Mouse (Mus musculus): ENCODE measurements around the gene Sct.
A peak's percentile ranks its signal among the peaks of the same experiment; 100 is the strongest.

The Sct gene

DNA sequence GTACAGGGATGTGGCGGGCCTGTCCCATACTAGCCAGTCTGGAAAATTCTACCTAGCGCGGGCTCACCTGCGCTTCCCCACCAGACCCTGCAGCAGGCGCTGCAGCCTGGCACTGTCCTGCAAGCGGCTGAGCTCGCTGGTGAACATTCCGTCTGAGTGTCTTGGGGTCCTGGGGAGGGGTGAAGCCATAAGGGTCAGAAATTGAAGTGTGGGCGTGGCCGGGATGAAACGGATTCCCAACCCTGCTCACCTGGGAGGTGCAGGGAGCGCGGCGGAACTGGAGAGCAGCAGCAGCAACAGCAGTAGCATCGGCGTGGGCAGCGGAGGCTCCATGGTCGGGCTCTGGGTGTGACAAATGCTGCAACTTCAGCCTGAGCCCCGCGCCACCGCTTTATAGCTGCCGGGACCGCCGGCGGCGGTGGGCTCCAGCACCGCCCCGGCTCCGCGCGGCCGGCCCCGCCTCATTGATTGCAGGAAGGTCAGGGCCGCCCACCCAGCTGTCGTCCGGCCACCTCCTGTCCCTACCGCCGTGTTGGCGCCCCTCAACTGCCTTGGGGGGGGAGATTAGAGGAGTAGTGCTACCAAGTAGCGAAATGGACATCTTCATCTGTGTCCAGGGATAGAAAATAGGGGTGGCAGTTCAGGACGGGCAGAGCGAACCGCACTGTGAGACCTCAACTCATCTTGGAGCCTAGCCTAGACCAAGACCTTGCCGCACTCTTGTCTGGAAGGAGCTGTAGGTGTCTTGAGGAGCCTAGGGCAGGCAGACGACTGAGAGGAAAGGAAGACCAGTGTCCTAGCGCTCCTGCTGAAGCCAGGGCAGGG lies at the start of gene Sct:
Gene Sct, minus strand, starts transcription at position 368 of the 825 bp plus-strand sequence.
- peak in 1 of 2 experiments; percentile 56 for DNase-seq (ENCODE audit: inconsistent age in 2 of 2, low spot score in 1 of 2)

DNA sequence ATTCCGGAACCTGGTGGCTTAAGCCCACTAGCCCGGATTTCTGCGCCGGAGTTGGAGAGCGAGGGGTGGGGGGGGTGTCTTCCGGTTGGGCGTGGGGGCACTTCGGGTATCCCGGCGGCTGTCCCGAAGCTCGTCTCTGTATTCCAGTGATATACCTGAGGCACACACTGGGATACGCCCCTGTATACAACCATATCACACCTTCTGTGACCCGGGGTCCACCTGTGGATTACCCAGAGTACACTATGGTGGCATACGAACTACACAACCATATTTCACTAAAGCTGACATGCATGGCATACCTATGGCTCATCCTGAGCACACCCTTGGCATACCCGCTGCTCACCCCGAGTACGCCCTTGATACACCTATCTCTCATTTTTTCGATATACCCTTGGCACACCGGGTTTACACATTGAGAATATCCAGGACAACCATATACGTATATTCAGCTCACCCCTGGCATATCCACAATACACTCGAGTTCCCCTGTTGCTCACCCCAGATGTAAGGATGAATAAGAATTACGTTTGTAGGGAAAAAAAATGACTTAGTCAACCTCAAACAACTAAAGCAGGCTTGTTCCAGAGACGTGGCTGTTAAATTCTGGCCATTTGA lies 49.5 kb upstream of the Sct start:
- DNase-seq (ENCODE audit: inconsistent age in 2 of 2, low spot score in 1 of 2) = no peak

DNA sequence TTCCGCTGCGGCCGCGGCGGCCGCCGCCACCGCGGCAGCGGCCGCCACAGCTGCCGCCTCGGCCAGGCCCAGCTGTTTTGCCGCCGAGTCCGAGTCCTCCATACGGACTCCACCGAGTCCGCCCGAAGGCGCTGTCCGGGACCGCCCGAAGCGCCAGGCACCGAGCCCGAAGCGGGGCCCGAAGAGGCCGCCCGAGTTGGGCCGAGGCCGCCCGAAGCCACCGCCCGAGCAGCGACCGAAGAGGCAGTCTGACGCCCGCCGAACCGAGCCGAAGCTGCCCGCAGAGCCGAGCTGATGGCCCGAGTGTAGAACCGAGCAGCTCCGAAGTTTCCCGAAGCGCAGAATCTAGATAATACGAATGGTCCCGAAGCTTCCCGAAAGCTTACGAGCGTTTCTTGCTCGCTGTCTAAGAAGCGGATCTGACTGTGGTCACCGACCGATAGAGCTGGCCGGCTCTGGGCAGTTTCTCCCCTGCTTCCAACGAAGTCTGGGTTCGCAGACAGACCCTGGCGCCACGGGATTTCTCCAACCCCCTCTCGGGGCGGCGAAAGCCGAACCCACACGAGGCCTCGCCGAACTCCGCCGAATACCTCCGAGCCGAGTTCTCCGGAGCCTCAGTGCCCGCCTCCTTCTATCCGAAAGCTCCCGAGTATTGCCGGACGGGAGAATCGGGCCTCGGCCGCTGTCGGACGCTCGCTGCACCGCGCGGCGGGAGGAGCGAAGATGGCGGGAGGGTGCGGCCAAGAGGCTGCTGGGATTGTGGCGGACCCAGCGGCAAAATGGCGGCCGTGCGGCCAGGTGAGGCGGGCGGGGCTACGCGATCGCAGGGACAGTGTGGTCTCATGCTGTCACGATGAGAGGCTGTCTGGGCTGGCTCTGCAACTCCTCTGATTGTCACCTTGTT lies 48.8 kb upstream of the Sct start, which contains the start of the genes Deaf1 and Tmem80:
Gene Deaf1, minus strand, starts transcription at position 222 of the 904 bp plus-strand sequence.
Gene Tmem80, plus strand, starts transcription at position 271 of the 904 bp plus-strand sequence.
- DNase-seq (ENCODE audit: inconsistent age in 2 of 2, low spot score in 1 of 2) = peak; percentile 99 to 100

DNA sequence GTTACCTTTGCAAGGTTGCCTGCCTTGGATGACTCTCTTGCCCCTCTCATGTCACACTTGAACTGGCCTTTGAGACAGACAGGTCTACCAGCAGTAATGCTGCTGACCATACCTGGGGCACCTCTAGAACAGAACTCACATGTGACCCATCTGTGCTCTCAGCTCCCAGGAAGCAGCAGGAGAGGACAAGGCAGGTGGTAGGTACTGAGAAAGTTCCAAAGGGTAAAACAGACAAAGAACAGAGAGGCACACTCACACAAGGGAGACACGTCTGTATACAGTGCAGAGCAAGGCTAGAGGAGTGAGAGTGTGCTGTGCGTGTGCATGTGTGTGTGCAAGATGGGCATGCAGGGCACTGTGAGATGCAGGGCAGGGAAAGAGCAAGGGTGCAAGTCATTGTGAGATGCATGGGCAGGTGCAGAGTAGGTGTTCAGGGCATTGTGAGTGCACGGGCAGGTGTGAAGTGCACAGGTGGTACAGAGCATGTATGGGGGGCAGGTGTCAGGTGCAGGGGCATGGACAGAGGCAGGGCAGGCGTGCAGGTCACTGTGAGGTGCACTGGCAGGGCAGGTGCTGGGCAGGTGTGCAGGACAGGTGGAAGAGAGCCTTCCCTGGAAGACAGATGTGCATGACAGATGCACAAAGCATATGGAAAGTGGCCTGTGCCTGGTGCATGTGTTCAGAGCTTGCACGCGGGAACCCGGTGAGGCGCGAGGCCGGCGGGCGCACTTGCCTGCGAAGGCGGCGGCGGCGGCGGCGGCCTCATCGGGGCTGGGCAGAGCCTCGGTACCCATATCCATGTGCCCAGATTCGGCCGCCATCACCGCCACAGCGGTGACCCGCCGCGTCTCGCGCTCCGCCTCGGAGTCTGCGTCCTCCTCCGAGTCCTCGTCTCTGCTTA lies 47.9 kb upstream of the Sct start:
- DNase-seq (ENCODE audit: inconsistent age in 2 of 2, low spot score in 1 of 2) = no peak

DNA sequence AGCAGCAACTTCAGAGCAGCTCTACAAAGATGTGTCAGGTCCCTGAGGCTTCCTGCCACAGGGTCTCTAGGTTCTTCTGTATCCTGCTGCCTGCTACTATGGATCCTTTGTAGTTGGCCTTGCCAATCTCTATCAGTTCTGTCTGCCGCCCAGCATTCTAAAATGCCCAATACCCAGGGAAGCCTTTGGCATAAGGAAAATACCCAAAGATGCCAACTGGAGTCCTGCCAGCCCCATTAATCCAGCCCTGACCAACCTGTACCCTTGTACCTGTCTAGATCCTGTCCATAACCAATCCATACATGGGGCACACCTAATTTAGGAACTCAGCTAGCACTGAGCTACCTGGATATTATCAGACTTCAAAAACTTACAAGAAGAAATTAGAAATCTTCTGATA lies 45.8 kb upstream of the Sct start:
- no peak for DNase-seq (ENCODE audit: inconsistent age in 2 of 2, low spot score in 1 of 2)

DNA sequence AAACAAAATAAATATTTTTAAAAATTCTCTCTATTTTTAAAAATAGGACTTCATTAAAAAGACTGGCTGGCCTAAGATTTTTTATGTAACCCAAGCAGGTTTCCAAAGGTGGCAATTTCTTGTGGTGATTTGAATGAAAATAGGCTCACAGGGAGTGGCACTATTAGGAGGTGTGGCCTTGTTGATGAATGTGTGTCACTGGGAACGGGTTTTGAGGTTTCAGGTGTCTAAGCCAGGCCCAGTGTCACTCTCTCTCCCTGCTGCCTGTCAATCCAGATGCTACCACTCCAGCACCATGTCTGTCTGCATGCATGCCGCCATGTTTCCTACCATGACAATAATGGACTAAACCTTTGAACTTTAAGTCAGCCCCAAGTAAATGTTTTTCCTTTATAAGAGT lies 40.5 kb upstream of the Sct start:
- DNase-seq (ENCODE audit: inconsistent age in 2 of 2, low spot score in 1 of 2) = no peak

DNA sequence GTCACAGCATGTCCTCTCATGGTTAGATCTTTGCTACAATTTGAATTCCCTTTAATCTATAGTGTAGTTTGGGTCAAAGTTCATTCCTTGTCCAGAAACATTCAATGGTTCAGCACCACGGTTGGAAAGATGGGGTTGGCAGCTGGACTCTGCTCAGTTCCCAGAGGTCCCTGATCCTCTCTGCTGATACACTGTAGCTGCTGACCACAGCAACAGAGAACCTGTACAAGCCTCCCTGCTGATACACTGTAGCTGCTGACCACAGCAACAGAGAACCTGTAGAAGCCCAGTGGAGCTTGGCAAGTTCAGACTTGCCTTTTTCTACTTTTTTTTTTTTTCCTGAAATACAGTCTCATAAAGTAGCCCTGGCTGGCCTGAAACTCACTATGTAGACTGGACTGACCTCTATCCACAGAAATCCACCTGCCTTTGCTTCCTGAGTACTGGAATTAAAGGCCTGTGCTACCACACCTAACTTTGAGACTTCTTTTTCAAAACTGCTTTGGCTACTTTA lies 38.7 kb upstream of the Sct start:
- DNase-seq (ENCODE audit: inconsistent age in 2 of 2, low spot score in 1 of 2) = no peak

DNA sequence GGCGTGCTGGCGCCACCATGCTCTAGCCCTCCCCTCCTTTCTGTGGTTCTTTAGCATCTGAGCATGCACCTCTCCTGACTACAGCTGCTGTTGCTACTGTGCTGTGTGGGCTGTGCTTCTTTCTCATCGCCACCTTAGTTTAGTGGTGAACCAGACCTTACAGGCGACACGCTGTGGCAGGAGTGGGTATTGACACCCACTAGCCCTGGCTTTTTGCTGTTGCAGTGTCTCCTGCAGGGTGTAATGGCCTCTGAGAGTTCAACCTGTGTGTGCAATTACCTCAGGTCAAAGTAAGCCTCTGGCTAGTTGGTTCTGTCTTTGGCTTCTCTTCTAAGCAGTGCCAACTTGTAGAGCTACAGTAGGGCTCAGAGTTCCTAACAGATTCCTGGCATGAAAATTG lies 37.0 kb upstream of the Sct start:
- peak in 1 of 2 experiments; percentile 71 for DNase-seq (ENCODE audit: inconsistent age in 2 of 2, low spot score in 1 of 2)

DNA sequence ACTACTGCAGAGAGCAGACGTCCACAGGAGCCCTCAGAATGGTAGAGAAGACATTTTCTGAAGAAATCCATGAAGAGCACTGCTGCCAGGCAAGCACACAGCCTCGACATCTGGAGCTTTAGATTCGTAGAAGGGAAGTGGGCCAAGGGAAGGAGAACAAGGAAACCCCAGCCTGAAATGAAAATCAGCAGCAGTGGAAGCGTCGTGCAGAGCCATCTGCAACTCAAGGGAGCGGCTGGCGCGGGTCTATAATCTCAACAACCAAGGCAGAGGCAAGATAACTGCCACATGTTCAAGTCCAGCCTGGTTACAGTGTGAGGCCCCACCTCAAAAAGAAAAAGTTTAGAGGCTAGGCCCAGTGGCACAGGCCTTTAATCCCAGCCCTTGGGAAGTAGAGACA lies 36.1 kb upstream of the Sct start:
- no peak for DNase-seq (ENCODE audit: inconsistent age in 2 of 2, low spot score in 1 of 2)

DNA sequence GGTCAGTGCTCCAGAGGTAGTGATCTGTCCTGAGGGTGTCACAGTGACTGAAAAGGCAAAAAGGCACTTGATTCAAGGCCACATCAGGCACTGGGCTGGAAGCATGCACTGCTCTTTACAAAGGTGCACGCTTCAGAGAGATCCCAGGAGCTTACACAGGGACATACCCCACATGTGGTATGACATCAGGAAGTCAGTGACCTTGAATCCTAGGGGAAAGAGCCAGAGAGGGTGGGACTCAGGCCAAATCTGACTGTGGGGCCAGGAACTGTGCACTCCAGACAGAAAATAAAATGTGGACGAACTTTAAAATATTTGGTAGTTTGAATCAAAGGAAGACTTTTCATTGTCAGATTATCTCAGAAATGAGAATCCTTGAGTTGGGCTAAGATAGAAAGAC lies 35.5 kb upstream of the Sct start:
- DNase-seq (ENCODE audit: inconsistent age in 2 of 2, low spot score in 1 of 2) = peak; percentile 63 to 77

DNA sequence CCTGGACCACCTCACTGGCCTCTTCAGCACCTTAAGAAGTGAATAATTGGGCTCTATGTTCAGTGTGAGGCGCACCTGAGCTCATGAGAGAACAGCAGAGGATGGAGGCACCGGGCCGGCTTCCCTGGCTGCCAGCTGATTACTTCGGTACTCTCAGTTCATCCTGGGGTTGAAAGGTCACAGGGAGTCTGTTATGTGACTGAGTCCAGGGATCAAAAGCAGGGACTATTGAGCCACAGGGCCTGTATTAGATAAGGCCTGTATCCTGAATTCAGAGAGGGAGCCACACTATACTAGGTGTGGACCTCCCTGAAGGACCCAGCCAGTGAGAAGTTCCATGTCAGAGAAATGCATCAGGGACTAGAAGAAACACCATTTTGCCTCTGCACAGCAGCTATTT lies 25.6 kb upstream of the Sct start:
- no peak for DNase-seq (ENCODE audit: inconsistent age in 2 of 2, low spot score in 1 of 2)

DNA sequence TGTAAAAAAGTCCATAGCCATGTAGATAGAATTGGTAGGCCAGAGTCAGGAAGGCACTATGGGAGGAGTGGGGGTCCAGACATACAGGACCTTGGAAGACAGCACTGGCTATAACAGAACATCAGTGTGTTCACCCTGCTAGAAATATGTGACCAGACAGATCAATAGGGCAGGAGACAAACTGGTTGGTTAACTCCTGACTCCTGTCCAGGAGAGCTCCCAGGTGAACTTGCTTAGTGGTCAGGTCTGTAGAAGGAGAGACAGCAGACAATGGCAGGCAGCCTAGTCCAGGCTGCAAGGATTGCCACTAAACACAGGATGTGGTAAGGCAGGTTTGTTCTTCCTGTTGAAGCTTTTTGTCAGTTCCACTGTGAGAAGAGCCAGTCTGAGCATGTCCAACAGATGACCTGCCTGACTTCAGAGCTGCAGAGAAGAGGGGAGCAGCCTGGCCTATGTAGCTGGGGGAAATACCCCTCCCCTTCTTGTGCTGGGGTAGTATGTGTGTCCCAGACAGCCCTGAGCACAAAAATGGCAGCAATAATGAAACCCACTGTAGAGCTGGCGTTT lies 23.9 kb upstream of the Sct start:
- DNase-seq (ENCODE audit: inconsistent age in 2 of 2, low spot score in 1 of 2) = no peak

DNA sequence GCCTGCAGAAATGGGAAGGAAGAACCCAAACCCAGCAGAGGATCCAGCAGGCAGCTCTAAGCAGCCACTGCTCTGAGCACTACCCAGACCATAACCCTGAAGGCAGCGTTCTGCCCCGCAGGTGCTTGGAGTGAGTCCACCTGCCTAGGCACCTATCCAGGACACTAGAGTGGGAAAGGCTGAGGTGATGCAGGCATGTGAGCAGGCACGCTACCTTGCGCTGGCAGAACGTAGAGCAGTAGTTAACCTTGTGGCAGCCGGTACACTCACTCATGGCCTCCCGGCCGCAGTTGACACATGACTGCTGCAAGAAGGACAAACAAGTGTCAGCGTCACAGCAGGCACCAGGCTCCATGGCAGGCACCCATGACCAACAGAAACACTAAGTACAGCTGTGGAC lies 22.5 kb upstream of the Sct start:
- DNase-seq (ENCODE audit: inconsistent age in 2 of 2, low spot score in 1 of 2) = peak in 1 of 2 experiments; percentile 63

DNA sequence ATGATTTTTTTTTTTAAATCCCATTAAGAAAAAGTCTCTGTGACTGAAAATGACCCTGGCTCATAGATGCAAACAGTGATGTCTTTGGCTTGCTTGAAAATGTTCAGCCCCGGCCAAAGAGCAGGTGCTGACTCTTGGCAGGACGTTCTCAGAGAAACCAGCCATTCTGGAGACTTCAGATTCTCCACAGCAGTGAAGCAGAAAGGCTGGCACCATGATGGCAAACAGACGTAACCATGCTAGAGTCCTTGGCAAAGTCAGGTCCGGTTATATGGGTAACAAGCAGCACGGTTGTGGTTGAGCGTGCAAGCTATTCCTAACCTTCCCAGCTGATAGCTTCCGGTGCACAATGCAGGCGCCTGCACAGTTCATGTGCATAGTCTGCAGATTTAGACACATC lies 20.2 kb upstream of the Sct start:
- DNase-seq (ENCODE audit: inconsistent age in 2 of 2, low spot score in 1 of 2) = no peak

DNA sequence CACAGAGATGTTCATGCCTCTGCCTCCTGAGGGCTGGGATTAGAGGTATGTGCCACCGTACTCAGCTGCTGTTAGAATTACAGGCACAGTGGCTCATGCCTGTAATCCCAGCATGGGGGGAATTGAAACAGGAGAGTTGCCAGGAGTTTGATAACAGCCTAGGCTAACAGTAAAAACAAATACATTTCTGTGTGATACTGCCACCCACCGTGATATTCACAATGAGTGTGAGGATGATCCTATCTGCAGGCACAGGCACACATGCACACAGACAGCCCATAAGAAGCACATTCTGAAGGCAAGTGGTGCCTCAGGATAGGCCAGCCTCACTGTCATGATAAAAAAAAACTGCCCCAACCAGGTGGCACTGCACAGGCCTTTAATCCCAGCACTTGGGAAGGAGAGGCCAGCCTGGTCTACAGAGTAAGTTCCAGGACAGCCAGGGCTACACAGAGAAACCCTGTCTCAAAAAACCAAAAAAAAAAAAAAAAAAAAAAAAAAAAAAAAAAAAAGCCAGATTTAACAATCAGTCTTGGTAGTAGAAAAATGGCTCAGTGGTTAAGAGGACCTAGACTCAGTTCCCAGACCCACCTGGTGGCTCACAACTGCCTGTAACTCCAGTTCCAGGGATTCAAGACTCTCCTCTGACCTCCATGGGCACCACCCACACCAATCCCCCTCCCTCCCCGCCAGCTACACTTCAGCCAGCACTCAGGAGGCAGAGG lies 19.2 kb upstream of the Sct start:
- no peak for DNase-seq (ENCODE audit: inconsistent age in 2 of 2, low spot score in 1 of 2)

DNA sequence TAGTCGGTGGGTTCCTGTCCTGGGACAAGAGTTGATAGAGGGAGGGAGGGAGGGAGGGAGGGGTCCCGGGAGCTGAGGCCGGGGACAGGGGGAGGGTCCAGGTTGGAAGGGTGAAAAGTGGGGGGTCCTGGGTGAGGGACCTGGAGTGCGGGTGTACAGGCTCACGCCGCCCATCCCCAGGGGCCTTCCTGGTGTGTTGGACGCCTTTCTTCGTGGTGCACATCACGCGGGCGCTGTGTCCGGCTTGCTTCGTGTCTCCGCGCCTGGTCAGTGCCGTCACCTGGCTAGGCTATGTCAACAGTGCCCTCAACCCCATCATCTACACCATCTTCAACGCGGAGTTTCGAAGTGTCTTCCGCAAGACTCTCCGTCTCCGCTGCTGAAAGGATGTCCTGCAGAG lies 15.5 kb upstream of the Sct start:
- DNase-seq (ENCODE audit: inconsistent age in 2 of 2, low spot score in 1 of 2) = no peak

DNA sequence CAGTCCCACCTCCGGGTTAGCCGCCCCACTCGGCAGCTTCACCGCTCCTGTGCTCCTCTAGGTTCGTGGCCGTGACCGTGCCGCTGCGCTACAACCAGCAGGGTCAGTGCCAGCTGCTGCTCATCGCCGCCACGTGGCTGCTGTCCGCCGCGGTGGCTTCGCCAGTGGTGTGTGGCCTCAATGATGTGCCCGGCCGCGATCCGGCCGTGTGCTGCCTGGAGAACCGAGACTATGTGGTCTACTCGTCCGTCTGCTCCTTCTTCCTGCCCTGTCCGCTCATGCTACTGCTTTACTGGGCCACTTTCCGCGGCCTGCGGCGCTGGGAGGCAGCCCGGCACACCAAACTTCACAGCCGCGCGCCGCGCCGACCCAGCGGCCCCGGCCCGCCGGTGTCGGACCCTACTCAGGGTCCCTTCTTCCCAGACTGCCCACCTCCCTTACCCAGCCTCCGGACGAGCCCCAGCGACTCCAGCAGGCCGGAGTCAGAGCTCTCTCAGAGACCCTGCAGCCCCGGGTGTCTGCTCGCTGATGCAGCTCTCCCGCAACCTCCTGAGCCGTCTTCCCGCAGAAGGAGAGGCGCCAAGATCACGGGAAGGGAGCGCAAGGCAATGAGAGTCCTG lies 15.0 kb upstream of the Sct start:
- DNase-seq (ENCODE audit: inconsistent age in 2 of 2, low spot score in 1 of 2) = peak; percentile 60 to 81

DNA sequence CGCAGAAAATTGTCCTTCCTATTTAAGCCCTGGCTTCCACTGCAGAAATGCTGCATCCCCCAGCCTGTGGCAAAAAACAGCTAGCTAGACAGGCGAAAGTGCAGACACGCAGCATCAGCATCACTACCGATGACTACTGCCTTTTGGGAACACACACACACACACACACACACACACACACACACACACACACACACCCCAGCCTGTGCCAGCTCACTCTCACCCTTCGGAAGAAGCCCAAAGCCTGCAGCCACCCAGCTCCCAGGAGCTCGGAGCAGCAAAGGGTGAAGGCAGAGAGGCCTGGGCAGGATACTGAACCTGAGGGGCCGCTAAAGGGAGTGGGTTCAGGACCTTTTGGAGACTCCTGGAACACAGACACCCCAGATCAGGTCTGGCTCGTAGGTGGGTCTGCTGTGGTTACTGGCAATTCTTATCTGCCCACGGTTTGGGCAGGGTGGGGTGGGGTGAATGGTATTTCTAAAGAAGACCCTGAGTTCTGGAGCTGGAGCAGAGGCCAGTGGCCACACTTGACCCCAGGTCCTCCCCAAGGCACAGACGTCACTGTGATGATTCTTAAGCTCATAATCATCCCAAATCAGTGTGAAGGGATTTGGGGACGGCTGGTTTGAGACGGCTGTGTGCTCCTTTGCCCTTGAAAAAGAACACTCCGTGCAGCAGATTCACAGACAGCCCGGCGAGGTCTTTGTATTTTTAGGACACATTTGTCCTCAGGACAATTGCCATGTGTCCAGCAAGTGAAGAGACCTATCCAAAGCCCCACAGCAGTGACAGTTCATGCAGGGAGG lies 13.9 kb upstream of the Sct start:
- DNase-seq (ENCODE audit: inconsistent age in 2 of 2, low spot score in 1 of 2) = peak in 1 of 2 experiments; percentile 80

Measured in adrenal gland, adult (tissue).